Mouse (Mus musculus): Measurements from ENCODE around the gene Adat3.
A peak's percentile ranks its signal among the peaks of the same experiment; 100 is the strongest.

The Adat3 gene

GRCm38 (mm10) chr10:80602698-80603325 is at the start of gene Adat3, which contains the start of gene Scamp4:
Gene Adat3, plus strand, starts transcription at chr10:80602880.
Gene Scamp4, plus strand, starts transcription at chr10:80602872.
- DNase-seq = peak; percentile 96

GRCm38 (mm10) chr10:80553575-80553974 is 49.1 kb upstream of the Adat3 start:
- DNase-seq = no peak

- no peak for DNase-seq
Measured at GRCm38 (mm10) chr10:80553997-80554396, 48.7 kb upstream of the Adat3 start.

- peak; percentile 88 for DNase-seq
Measured at GRCm38 (mm10) chr10:80557346-80557965, 45.2 kb upstream of the Adat3 start.

- DNase-seq = no peak
Measured at GRCm38 (mm10) chr10:80559431-80559830, 43.2 kb upstream of the Adat3 start.

- DNase-seq = no peak
Measured at GRCm38 (mm10) chr10:80560621-80561020, 42.1 kb upstream of the Adat3 start.

- peak; percentile 96 for DNase-seq
Measured at GRCm38 (mm10) chr10:80561116-80561944, 41.4 kb upstream of the Adat3 start, which contains the start of gene Rexo1. Gene Rexo1, minus strand, starts transcription at chr10:80561560.

GRCm38 (mm10) chr10:80566375-80567092 is 36.1 kb upstream of the Adat3 start:
- peak; percentile 96 for DNase-seq

GRCm38 (mm10) chr10:80568876-80569275 is 33.8 kb upstream of the Adat3 start:
- DNase-seq = no peak

- DNase-seq = peak; percentile 68
Measured at GRCm38 (mm10) chr10:80569664-80570066, 33.0 kb upstream of the Adat3 start.

GRCm38 (mm10) chr10:80570419-80570818 is 32.3 kb upstream of the Adat3 start:
- no peak for DNase-seq

GRCm38 (mm10) chr10:80570871-80571836 is 31.5 kb upstream of the Adat3 start:
- peak; percentile 57 for DNase-seq

GRCm38 (mm10) chr10:80572477-80572876 is 30.2 kb upstream of the Adat3 start:
- no peak for DNase-seq

GRCm38 (mm10) chr10:80573944-80574343 is 28.7 kb upstream of the Adat3 start:
- peak; percentile 16 for DNase-seq

GRCm38 (mm10) chr10:80574896-80575295 is 27.8 kb upstream of the Adat3 start:
- DNase-seq = peak; percentile 9

- DNase-seq = no peak
Measured at GRCm38 (mm10) chr10:80575925-80576324, 26.8 kb upstream of the Adat3 start.

- DNase-seq = peak; percentile 79
Measured at GRCm38 (mm10) chr10:80576351-80577194, 26.1 kb upstream of the Adat3 start.

GRCm38 (mm10) chr10:80577195-80578130 is 25.2 kb upstream of the Adat3 start, which contains the start of gene Klf16:
Gene Klf16, minus strand, starts transcription at chr10:80577321.
- DNase-seq = peak; percentile 99

GRCm38 (mm10) chr10:80578131-80578750 is 24.4 kb upstream of the Adat3 start:
- DNase-seq = peak; percentile 90

Measured in thymus, postnatal 4 days (tissue).